Mouse (Mus musculus) embryo, embryonic 9.5 days (tissue): Measurements from ENCODE around the gene Sfxn2.
"Not testable (repeated sequence)": the region's sequence is repeated elsewhere in the genome, so short reads cannot be mapped to it uniquely, and the experiment has no call there.

Experiments used
- DNase-seq: peaks from one replicate; pipeline ENCODE4 v3.0.0-alpha.2; 2017; ENCODE audit errors: extremely low spot score

Sfxn2 gene

GRCm38 (mm10) chr19:46542750-46543149, 30.4 kb upstream of the Sfxn2 start:
- no peak for DNase-seq

- DNase-seq = no peak
These were observed 25.6 kb upstream of the Sfxn2 start for GRCm38 (mm10) chr19:46547565-46547964.

GRCm38 (mm10) chr19:46548110-46548509, 25.1 kb upstream of the Sfxn2 start:
- no peak for DNase-seq

GRCm38 (mm10) chr19:46550385-46550784, 22.8 kb upstream of the Sfxn2 start:
- no peak for DNase-seq

- no peak for DNase-seq
These were observed 20.7 kb upstream of the Sfxn2 start for GRCm38 (mm10) chr19:46552496-46552895.

- no peak for DNase-seq
These were observed 19.6 kb upstream of the Sfxn2 start for GRCm38 (mm10) chr19:46553541-46553955.

GRCm38 (mm10) chr19:46558009-46558408, 15.2 kb upstream of the Sfxn2 start:
- DNase-seq = no peak

- DNase-seq = no peak
These were observed 14.5 kb upstream of the Sfxn2 start for GRCm38 (mm10) chr19:46558631-46559030.

GRCm38 (mm10) chr19:46562132-46562531, 11.0 kb upstream of the Sfxn2 start:
- DNase-seq = peak; percentile 37

- no peak for DNase-seq
These were observed 10.3 kb upstream of the Sfxn2 start for GRCm38 (mm10) chr19:46562581-46563515.

GRCm38 (mm10) chr19:46563603-46564002, 9.6 kb upstream of the Sfxn2 start:
- no peak for DNase-seq

GRCm38 (mm10) chr19:46564043-46564462, 9.1 kb upstream of the Sfxn2 start:
- DNase-seq = no peak

GRCm38 (mm10) chr19:46571211-46571877, 1.8 kb upstream of the Sfxn2 start:
- DNase-seq = not testable (repeated sequence)

- peak; percentile 29 for DNase-seq
These were observed 1.3 kb upstream of the Sfxn2 start for GRCm38 (mm10) chr19:46571878-46572244.

GRCm38 (mm10) chr19:46572548-46572947, 617 bp upstream of the Sfxn2 start:
- DNase-seq = no peak

GRCm38 (mm10) chr19:46573990-46574389, 825 bp downstream of the Sfxn2 start:
- DNase-seq = no peak

- no peak for DNase-seq
These were observed 2.0 kb downstream of the Sfxn2 start for GRCm38 (mm10) chr19:46575196-46575595.

GRCm38 (mm10) chr19:46587823-46588508, 14.8 kb downstream of the Sfxn2 start:
- peak; percentile 84 for DNase-seq

GRCm38 (mm10) chr19:46591575-46591974, 18.4 kb downstream of the Sfxn2 start:
- no peak for DNase-seq

GRCm38 (mm10) chr19:46592751-46593439, 19.7 kb downstream of the Sfxn2 start:
- DNase-seq = no peak

GRCm38 (mm10) chr19:46598187-46598586, 25.0 kb downstream of the Sfxn2 start:
- DNase-seq = no peak
